Mouse (Mus musculus) retina, adult 2 months (tissue): Measurements from ENCODE around the gene Soga1.

Source experiments
- DNase-seq: peaks from one replicate; pipeline ENCODE4 v3.0.0-alpha.2; 2012; ENCODE audit warnings: low read depth, low spot score

Gene Soga1

DNA sequence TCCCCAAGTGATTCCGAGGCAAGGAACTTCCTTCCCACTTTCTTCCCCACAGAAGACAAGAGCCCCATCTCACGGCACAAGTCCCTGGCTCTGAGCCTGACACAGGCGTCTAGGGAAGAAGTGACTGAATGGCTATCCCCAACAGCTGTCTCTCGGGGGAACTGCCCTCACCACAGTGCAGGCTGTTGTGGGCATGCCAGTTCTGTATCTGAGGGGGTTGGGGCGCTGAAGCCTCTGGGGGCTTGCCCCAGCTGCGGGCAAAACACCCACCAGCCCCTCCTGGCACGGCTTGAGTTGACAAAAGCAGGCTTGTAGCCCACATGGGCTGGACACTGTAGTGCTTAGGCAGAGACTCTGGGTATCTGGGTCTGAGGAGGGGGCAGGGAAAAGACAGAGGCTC, 14.9 kb downstream of the Soga1 start:
- DNase-seq: no peak

DNA sequence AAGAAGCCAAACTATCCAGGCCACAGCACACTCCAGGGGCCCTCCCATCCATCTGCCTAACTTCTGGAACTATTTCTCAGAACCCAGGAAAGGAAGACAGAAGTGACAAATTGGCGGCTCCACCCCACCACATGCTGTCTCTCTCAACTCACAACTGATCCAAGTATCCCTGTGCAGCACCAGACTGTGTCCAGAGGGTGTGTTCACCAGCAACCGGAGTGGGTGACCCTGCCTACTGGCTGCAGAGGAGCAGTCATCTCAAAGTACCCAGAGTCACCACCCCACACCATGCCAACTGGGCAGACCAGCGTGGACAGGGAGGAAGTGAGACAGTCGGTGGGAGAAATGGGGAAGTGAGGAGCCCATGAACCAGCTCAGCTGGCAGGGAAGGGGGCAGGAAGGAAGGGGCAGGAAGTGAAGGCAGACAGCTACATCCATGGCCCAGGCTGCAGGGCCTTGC, 15.8 kb downstream of the Soga1 start:
- DNase-seq: no peak

DNA sequence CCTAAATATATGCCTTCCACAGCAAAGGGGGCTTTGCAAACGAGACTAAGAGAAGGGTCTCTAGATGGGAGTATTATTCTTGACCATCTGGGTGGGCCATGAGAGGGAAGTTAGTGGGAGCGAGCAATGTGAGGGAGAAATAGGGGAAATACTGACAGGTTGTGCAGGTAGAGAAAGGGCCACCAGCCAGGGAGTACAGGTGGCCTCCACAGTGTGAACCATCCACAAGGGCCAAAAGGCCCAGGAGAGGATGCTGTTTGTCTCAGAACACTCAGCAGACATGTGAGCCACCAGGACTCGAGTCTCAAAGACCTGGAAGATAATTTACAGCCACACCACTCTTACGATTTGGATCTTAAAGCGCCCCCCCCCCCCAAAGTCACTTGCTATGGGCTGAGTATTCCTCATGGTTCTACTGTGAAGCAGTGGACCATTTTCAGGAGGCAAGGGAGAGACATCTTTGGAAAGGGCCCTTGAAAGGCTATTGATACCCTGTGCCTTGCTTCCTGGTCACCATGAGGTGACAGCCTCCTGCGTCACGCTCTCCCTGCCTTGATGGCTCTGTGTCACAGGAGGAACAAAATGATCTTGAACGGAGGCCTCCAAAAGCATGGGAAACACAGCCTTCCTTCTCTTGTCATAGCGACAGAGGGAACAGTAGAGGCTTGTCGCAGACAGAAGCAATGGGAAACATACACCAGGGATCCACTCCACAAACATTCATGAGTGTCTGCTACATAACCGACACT, 18.3 kb downstream of the Soga1 start:
- no peak for DNase-seq

DNA sequence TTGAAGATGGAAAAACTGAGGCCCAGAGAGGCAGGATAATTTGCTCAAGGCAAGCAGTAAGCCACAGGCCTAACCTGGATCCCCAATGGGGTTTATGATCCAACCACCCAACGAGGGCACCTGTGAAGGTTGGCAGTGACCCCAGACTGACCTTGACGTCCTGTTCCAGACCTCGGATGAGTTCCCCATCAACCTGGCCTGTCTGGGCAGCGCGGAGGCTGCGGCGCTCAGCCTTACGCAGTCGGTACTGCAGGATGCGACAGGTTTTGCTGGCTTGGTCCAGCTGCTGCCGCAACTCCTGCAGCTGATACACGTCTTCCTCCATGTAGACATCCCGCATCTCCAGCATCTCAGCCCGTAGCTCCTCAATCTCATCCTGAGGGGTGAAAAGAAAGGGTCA, 19.0 kb downstream of the Soga1 start:
- DNase-seq: no peak

DNA sequence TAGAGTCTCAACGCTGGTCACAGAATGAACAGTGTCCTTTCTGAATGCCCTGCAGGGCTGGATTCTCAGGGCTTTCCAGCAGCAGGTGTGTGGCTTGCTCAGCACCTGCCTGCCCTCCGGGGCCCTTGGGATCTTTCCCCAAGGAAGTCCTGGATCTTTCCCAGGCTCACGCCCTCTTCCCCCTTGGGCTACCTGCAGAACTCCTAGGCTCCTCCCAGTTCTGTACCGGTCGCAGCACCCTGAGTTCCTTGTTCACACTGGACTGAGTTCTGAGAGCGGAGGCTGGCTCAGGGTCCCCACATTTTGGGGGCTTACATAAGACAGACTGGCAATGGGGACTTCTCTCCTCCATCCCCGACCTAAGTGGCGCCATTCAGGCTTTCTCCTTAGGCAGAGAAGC, 19.9 kb downstream of the Soga1 start:
- no peak for DNase-seq

DNA sequence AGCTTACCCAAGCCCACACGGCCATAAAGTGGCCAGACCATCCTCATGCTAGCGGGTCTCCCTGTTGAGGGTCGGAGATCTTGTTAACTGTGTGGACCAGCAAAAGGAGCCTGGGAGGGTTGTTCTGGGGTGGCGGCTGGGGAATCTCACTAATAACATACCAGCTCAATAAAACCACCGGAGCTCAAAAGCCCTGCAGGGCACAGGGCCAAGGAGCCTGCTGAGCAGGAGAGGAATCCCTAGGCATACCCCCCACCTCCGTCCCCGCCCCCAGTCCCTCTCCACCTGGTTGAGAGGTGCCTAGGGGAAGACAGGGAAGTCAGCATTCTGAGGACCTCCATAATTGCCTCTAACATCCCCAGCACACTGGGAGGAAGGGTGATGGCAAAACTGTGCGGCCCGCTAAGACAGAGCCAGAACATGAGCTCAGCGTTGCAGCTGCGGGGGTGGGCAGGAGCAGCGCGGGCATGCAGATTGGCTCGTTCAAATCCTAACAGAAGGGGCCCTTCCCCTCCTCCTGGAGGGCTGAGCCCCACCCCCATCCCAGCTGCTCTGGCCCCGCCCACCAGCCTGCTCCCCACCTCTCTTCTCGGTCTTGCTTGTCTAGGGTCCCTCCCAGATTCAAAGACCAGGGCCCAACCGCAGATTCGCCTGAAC, 20.6 kb downstream of the Soga1 start:
- no peak for DNase-seq

DNA sequence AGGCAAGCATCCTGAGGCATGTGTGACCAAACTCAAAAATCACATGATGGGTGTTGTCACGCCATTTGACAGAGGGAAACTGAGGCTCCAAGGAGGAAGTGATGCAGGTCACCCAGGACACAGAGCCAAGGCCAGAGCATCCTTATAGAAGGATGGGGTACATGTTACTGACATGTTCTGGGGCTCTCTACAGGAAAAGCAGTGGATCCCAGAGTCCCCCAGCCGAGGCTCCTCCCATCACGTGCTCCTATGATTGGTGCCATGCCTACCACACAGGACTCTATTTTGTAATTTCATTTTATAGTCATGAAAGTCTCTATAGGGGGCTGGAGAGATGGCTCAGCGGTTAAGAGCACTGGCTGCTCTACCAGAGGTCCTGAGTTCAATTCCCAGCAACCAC, 21.3 kb downstream of the Soga1 start:
- no peak for DNase-seq

DNA sequence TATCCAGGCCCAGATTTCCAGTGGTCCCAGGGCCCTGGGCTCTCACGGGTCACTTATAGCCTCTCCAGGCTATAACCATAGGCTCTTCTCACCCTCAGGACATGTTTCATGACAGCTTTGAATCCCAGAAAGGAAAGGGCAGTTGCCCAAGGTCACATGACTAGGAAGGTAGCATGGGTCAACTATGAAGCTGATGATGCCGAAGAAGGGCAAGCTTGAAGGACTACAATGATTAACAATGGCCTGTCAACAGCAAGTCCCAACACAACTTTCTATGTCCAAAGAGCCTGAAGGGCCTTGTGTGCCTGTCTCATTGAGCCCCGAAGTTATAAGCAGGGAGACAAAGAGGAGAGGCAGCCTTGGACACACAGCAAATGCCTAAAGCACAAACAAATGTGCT, 21.9 kb downstream of the Soga1 start:
- no peak for DNase-seq

DNA sequence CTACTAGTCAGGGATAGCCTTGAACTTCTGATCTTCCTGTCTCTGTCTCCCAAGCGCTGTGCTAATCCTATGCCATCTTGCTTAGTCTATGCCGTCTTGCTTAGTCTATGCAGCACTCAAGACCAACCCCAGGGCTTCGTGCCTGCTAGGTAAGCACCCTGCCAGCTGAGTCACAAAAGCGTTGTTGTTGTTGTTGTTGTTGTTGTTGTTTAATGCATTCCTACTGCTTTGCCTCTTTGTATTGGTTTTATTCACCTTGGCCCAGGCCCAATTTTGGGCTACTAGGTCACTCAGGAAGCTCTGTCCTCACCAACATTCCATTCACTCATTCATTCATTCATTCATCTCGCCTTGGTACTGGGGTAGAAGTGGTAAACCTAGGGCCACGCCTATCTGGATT, 23.3 kb downstream of the Soga1 start:
- DNase-seq: no peak

DNA sequence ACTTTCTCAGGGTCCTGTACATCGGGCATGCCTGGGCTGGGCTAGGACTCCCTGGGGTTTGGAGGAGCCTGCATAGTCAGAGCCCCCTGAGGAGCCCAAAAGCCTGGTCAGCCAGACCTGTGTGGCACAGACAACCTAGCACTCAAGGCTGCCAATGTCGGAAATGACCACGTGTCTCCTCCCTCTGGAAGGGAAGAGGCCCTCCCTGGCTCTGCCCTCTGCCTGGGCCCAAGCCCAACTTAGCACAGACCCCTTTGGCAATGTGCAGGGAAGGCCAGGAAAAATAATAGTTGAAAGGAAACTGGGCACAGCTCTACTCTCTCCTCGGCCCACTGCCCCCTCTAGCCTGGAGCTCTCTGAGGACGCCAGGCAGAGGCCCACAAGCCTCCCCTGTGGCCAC, 24.2 kb downstream of the Soga1 start:
- no peak for DNase-seq

DNA sequence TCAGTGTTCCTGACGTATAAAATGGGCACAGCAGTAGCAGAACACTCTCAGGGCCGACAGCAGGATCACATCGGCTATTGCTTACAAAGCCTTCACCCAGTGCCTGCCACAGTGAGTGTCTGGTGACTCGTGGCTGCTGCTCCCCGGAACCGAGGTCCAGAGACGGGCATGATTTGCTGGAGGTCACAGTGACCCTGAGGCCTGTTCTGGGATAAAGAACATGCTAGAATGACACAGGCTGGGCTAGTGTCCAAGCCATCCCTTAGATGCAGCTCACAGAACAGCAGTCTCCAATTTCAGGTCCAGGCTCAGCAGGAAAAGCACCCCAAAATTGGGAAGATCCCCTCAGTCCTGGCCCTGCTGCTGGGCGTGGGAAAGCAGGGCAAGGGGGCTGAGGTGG, 24.8 kb downstream of the Soga1 start:
- no peak for DNase-seq

DNA sequence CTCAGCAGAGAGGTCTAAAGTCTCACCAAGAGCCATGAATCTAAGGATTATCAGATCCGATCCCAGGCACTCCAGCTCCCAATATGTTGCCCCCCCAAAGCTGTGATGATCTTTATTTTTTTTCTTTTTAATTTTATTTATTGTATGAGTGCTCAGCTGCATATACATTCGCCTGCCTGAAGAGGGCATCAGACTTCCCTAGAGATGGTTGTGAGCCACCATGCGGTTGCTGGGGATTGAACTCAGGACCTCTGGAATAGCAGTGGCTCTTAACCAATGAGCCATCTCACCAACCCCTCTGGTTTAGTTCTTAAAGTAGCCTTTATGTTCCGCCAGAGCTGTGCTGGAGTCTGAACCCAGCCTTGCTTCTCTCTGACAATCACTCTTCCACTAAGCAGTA, 25.3 kb downstream of the Soga1 start:
- no peak for DNase-seq

DNA sequence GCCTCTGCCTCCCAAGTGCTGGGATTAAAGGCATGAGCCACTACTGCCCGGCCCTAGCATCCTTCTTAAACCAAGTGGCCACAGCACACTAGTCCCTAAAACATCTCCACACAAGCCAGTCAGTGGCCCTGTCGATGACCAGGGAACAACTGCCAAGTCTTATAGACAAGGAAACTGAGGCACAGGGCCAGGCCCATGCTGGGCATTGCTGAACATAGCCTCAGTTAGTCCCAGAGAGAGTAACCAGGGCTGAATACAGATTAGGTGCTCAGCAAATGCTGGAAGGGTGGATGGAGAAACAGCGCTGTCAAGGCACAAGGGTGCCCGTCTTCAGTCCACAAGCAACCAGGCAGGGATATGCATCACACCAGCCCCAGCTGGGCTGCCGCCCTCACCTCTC, 25.9 kb downstream of the Soga1 start:
- DNase-seq: no peak

DNA sequence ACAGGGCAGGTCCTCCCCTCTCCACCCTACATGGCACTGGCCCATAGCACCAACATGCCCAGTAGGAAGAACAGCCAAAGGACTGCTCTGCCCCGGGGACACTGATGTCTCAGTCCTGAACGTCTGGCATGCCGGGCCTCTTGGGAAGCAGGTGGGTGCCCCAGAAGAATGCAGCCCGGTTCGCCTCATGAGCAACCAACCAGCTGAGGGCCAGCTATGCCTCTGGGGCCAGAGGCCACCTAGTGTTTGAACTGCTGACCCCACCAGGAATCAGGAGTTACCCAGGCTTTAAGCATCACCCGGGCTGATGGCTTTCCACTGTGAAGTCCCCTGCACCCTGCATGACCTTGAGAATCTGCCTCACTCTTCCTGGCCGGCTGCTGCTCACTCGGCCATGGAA, 26.6 kb downstream of the Soga1 start:
- DNase-seq: no peak

DNA sequence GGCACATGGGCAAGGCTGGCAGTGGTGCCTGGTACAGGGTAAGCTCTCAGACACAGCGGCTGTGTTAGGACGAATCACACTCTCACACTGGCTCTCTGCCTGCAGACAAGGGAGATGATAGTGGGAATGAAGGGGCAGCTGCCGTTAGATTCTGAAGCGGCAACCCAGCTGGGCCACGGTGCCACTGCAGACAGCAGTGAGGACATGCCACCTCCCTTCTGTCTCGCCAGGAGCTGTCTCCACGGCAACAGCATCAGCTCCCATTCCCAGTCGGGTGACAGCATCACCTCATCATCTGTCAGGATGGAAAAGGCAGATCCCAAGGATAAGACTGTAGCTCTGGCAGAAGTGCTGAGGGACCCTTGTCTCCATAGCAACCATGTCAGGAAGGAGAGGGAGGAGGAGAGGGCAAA, 29.2 kb downstream of the Soga1 start:
- DNase-seq: no peak

DNA sequence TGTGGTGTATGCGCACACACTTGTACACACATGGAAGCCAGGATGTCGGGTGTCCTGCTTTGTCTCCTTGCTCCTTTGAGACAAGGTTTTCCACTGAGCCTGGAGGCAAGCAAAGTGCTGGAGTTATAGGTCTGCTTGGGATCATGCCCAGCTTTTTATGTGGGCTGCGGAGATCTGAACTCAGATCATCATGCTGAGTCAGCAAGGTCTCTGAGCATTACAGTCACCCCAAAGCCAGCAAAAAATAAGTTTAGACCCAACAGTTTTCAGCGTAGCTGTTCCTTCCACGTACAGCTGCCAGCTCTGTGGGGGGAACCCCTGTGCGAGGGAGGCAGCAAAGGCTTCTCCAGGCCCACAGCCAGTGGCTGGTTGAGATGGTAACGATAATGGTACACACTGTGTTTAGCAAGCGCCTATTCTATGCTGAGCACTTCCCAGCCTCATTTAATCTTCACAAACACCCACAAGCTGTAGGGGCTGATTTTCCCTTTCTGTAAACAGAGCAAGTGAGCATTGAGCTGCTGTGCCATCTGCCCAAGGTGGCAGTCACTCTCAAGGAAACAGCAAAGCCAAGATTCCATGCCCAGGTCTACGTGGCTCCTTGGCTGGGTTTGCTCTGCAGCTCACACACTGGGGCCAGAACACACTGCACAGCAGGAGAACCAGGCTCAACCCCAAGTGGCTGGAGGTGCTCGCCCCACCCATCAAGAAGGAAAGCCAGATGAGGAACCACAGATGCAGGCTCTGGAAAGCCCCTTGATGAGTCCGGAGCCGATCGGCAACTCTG, 30.5 kb downstream of the Soga1 start:
- no peak for DNase-seq

DNA sequence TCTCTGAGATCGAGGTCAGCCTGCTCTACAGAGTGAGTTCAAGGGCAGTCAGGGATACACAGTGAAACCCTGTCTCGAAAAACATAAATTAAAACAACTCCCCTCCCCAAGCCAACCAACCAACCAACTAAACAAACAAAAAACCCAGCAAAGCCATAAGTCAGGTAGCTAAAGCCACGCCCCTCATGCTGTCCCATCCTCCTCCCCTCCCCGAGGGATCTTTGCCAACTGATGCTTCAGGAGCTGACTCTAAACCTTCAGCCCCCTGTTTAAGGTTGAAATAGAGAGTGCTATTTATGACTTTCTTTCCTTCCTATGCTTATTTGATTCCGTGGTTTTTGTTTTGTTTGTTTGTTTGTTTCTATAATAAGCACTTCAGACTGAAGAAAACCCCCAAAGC, 32.1 kb downstream of the Soga1 start:
- no peak for DNase-seq

DNA sequence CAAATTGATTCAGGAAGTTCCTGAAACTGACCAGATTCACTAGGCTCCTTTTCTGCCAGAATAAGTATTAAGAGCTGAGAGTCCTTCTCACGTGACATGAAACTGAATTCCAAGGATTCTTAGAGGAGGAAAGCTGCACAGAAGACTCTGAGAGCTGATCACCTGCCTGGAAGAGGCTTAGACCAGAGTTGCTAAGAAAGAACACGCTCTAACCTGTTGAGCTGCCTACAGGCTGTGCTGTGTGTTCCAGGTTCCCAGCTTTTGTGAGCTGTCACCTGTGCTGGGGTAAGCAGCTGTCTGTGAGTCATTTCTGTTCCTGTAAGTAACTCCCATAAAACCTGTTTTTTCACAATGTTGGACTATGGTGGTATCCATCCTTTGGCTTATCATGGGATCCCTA, 33.1 kb downstream of the Soga1 start:
- DNase-seq: no peak

DNA sequence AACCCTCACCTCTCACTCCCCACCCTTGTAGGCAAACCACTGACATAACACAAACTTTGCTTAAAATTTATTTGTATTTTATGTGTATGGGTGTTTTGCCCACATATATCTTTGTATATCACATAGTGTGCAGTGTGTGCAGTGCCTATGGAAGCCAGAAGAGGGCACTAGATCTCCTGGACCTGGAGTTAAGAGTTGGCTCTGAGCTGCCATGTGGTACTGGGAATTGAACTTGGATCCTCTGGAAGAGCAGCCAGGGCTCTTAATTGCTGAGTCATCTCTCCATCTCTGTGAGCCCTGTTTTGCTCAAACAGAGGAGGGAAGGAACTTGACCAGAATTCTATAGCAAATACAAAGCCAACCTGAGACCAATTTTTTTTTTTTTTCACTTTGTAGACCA, 35.1 kb downstream of the Soga1 start:
- DNase-seq: no peak

DNA sequence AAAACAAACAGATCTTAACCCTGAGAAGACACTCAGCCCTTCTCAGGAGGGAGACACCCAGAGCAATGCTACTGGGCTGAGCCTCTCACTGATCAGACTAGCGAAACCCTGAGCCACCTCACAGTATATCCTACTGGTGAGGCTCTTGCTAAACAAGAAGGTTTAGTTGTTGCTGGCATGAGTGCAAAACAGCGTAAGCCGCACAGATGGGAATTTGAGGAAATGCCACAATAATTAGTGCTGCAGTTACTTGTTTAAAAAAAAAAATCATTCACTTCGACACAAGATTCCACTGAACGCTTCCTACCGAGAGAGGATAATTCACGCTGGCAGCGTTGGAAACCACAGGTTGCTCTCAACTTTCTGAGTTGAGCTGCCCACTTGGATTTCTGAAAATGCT, 35.5 kb downstream of the Soga1 start:
- DNase-seq: no peak

DNA sequence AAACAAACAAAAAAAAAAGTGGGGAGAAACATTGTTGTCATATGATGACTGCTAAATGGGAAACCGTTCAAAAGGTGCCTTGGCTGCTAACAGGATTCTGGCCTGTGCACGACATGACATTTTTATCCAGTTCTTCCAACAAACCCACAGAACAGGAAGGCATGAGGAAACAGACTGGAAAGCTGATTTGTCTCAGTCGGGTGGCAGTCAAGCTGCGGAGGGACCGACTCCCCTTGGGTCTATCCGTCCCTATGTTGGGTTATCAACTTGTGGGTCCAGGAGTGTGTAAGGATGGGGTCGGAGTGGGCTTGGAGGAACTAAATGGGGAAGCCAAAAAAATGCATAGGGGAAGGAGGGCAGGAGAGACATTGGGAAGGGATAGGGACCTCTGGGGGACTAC, 37.6 kb downstream of the Soga1 start:
- no peak for DNase-seq

DNA sequence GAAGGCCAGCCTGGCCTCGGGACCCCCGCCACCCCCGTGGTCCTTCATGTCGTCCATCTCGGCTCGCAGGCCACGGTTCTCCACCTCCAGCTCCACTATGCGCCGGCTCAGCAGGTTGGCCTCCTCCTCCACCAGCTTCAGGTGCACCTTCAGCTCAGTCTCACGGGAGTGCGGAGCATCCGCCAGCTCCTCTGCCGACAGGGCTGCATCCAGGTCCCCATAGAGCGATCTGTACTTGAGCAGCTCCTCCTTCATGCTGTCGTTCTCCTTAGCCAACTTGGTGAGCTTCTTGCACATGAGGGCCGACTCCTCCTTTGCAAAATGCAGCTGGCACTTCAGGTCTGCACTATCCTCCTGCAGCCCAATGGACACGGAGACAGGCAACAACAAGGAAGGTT, 38.4 kb downstream of the Soga1 start:
- no peak for DNase-seq
